Mouse (Mus musculus): Measurements from ENCODE around the gene Rbm4b. TPM values are rescaled to one million over a fixed set of nuclear protein-coding genes. Genes with fewer than 3 reads are reported as not detected.
"Not testable (repeated sequence)": the region's sequence is repeated elsewhere in the genome, so short reads cannot be mapped to it uniquely, and the experiment has no call there.

Rbm4b gene
- total RNA-seq, 2 experiments from 2014 or later, result 5.9 to 7.0 TPM

DNA sequence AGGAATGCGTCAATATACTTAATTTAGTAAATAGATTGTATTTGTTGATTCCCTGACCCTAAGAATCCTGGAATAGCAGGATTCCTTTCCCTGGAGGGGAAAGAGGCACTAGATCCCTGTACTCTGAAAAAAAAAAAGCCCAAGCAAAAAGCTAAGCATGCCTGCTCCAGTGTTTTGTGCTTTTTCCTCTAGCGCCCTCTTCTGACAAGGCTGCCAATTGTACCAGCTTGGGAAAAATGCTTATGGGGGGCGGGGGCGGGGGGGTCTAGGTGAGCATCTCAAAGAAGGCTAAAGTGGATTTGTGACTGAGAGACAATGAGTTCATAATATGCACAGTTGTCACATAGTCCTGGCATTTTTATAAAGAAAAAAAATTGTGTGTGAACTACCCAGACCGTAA lies 12.8 kb upstream of the Rbm4b start:
- DNase-seq, result peak in 1 of 2 experiments; percentile 18
- intact Hi-C loops (cut with DNase I), result loop anchor here (1.0 kb wide), 1 partner anchor 246 kb away; no protein-coding TSS in a partner anchor

DNA sequence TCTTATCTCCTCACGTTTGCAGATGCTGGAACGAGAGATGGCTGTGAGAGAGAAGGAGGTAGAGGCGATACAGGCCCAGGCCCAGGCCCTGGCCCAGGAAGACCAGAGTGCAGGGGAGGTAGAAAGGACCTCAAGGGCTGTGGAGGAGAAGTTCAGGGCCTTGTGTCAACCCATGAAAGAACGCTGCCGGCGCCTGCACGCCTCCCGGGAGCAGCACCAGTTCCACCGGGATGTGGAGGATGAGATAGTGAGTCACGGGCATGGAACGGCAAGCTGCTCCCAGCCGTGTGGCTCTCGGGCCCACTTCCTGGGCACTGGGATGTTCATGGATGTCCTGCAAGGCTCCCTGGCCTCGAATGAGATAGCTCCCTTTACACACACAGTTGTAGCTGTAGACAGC lies 12.3 kb upstream of the Rbm4b start:
- no peak for DNase-seq
- intact Hi-C loops (cut with DNase I), result no loop called here

DNA sequence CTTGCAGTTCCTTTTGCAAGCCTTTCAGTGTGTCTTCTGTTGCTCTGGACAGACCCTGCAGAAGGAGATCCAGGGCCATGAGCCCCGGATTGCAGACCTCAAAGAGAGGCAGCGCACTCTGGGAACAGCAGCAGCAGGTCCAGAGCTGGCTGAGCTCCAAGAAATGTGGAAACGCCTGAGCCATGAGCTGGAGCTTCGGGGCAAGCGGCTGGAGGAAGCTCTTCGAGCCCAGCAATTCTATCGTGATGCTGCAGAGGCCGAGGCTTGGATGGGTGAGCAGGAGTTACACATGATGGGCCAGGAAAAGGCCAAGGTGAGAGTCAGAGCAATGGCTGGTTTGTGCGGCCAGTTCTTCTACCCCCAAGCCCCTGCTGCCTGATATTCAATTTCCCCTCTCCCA lies 11.2 kb upstream of the Rbm4b start:
- intact Hi-C loops (cut with DNase I), result no loop called here
- DNase-seq, result peak; percentile 30 to 40

DNA sequence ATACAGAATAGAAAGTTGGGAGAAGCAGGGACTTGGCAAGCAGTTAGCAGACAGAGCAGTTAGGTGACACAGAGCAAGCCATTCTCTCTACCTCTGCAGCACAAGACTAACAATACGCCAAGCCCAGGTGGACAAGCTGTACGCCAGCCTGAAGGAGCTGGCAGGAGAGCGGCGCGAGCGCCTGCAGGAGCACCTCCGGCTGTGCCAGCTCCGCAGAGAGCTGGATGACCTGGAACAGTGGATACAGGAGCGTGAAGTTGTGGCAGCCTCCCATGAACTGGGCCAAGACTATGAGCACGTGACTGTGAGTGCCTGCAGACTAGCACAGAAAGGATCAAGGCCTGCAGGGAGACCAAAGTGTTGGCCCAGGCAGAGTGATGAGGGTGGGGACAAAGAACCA lies 10.6 kb upstream of the Rbm4b start:
- intact Hi-C loops (cut with DNase I), result no loop called here

DNA sequence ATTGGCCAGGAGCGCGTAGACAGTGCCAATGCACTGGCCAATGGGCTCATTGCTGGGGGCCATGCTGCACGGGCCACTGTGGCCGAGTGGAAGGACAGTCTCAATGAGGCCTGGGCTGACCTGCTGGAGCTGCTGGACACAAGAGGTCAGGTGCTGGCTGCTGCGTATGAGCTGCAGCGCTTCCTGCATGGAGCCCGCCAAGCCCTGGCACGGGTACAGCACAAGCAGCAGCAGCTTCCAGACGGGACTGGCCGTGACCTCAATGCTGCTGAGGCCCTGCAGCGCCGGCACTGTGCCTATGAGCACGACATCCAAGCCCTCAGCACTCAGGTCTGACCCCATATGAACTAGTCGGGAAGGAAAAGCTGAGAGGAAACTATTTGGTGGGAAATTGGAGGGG lies 9.7 kb upstream of the Rbm4b start:
- intact Hi-C loops (cut with DNase I), result no loop called here
- DNase-seq, result peak; percentile 29 to 53

More for the DNA sequence above, 10.6 kb upstream of the Rbm4b start:
- no peak for DNase-seq

DNA sequence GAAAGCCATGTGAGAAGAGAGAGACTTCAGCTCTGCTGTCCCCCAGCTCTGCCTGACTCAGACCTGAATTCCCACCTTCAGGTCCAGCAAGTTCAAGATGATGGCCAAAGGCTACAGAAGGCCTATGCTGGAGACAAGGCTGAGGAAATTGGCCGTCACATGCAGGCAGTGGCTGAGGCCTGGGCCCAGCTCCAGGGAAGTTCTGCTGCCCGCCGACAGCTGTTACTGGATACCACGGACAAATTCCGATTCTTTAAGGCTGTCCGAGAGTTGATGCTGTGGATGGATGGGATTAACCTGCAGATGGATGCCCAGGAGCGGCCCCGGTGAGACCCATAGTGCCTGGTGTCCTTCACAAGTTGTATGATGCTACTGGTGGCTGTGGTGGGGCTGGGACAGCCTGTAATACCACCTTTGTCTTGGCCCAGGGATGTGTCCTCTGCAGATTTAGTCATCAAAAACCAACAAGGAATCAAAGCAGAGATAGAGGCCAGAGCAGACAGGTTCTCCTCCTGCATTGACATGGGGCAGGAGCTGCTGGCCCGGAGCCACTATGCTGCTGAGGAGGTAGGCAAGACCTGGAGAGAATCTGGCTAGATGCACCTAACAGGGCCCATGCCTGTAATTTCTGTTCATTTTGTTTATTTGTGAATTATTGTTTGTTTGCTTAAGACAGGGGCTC lies 8.5 kb upstream of the Rbm4b start:
- DNase-seq, result no peak
- intact Hi-C loops (cut with DNase I), result no loop called here

DNA sequence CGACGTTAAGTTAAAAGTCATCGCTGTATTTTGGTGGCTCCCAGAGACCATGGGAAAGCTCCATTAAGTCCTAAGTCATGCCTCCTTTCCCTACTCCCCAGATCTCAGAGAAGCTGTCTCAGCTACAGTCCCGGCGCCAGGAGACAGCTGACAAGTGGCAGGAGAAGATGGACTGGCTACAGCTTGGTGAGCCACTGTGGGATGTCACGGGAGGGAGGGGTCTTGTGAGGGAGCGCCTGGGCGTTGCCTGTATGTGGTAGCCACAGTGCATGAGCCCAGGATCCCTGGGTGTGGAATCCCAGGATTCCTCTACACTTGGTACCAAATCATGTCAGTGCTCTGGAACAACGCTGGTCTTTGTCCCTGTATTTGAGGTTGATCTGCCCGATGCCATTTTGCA lies 7.8 kb upstream of the Rbm4b start:
- intact Hi-C loops (cut with DNase I), result no loop called here
- no peak for DNase-seq

DNA sequence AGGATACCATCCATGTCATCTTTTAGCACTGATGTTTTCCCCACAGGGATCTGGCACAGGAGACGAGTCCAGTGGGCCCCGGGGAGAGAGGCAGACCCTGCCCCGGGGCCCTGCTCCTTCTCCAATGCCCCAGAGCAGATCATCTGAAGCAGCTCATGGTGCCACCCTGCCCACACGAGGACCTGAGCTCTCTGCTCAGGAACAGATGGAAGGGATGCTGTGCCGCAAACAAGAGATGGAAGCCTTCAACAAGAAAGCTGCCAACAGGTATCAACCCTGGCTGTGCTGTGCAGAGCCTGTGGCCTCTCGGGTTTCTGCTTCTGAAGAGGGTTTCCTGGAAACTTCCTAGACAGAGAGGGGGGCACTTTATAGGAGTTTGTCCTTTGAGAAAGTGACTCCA lies 6.3 kb upstream of the Rbm4b start:
- no peak for DNase-seq
- intact Hi-C loops (cut with DNase I), result no loop called here

DNA sequence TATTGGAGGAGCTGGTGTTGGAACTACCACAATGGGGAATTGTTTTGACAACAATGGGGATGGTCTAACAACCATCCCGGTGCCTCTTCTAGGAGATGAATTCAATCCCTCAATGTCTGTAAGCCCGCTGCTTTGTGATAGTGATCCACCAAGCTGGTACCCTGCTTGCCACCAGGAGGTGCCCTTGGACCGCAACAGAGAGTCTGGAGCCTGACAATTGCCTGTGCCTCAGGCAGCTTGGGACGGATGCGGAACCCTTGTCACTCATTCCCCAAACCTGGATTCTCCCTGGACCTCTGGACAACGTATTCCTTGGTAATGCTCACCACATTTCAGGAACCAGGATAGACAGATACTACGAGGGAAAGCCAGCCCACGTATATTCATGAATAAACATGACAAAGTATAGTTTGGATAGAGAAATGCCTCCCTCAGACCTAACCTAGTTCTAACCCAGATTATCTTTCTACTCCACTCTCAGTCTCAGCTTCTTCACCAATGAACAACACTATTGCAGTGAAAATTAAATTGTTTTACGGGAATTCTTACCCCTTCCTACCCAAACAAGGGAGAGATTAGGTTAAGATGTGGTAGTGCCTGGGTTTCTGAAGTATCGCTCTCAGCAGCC lies 618 bp upstream of the Rbm4b start:
- peak; percentile 87 to 90 for DNase-seq
- intact Hi-C loops (cut with DNase I), result loop anchor here (1.0 to 5.0 kb wide), 6 partner anchors 37 to 245 kb away; partner anchors contain the start of genes Gm21992, Mrpl11, Rbm14 and Rbm4

DNA sequence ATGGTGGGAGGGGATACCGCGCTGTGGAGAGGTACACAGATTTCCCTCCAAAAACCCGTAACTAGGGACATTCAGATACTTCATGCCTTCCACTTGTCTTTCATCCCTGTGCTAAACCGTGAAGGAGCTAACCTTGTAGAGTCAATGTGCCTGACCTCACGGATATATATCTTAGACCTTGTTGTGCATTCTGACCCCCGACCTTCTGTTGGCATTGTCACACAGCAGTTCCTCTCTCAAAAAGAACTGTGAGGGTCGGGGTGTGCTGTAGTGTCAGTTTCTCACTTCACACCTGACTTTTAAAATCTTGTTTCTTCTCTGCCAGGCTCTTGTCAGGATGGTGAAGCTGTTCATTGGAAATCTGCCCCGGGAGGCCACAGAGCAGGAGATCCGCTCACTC lies 624 bp downstream of the Rbm4b start:
- intact Hi-C loops (cut with DNase I), result loop anchor here (2.0 to 5.0 kb wide), 3 partner anchors 35 to 152 kb away; partner anchors contain the start of genes Gm21992, Rbm14 and Rbm4
- DNase-seq, result no peak

DNA sequence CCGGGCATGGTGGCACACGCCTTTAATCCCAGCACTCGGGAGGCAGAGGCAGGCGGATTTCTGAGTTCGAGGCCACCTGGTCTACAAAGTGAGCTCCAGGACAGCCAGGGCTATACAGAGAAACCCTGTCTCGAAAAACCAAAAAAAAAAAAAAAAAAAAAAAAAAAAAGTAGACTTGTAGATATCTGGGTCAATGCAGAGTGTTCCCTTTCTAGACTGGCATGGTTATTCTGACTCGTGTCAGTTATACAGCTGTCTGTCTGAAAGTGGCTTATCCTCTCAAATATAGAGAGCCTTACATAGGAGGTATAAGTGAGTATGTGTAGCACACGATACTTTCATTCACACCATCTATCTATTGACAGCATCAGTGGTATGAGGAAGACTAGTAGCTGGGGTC lies 4.2 kb downstream of the Rbm4b start:
- intact Hi-C loops (cut with DNase I); DNase-seq: not testable (repeated sequence)

DNA sequence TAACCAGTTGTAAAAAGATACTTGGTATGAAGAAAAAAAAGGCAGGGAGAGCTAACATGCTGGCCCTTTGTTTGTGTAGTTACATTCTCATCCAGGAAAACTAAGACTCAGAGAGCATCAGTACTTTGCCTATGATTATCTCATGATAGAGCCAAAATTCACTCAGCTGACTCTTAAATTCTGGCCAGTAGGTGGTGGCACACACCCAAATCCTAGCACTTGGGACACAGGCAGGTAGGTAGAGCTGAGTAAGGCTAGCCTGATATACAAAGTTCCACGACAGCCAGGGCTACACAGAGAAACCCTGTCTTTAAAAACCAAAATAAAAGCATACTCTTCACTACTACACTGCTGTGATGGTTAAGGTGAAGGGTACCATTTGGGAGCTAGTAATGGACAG lies 6.6 kb downstream of the Rbm4b start:
- no peak for DNase-seq
- intact Hi-C loops (cut with DNase I), result no loop called here

DNA sequence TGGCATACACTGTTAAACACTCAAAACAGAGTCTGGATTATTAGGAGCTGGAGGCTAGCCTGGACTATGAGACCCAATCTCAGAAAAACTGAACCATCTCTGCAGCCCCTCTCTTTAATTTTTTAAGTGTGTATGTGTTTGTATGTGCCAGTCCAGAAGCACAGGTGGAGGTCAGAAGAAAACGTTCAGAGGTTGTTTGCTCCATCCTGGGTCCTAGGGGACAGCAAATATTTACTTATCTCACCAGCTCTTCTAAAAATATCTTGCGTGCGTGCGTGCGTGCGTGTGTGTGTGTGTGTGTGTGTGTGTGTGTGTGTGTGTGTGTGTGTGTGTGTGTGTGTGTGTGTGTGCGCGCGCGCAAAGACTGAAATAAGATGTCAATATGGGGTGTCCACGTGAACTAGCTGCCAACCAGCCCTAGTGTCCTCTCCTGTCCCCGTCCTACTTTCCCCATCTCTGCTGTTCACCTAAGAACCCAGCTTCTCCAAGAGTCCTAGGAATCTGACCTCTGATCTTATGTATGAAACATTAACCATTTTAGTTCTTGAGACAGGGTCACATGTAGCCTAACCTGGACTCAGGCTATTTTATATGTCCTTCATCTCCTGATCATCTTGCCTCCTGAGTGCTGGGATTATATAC lies 11.3 kb downstream of the Rbm4b start:
- intact Hi-C loops (cut with DNase I), result no loop called here
- no peak for DNase-seq

DNA sequence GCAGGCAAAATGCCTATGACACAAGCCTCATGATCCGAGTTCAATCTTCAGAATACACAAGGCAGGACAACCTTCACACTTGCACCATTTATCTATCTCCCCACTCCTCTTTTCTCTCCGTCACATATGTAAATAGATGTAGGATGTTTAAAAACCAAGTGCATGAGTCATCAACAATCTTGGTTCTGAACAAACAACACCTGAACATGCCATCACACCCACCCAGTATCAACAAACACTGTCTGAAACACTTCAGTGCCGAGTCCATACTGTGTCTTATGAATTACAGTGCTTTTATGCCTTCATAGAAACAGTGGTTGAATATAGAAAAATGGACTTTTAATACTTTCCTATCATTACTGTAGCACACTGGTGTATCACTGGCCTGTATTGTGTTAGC lies 16.5 kb downstream of the Rbm4b start:
- DNase-seq, result no peak
- intact Hi-C loops (cut with DNase I), result no loop called here

DNA sequence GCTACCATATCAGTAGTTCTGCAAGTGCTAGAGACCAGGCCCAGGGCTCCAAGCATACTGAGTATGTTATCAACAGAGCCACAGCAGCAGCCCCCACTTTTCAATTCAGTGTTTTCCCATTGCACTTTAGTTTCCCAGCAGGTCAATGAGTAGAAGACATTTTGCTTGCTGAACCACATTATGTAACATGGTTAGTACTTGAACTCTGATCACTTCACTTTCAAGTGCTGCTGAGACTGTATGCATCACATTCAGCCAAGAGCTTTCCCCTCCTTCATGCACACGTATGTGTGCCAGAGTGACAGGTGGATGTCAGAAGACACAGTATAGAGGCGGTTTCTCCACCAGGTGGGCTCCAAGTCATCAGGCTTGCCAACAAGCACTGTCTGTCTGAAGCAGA lies 26.6 kb downstream of the Rbm4b start:
- intact Hi-C loops (cut with DNase I), result no loop called here
- DNase-seq, result no peak

DNA sequence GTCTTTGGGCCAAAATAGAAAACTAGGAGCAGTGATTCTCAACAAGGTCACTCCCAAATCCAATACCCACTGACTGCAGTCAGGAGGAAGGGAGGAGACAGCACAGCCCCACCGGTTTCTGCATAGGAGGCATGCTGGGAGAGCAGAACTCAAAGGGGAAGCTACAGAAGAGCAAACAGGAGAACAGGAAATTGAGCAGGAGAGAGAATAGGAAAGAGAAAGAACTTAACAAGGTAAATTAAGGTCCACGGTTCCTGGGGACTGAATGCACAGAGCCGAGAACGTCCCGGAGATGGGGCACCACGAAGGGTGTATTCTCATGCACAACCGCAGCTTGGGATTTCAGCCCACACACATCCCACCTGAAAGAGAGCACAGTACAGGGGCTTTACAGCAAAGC lies 28.9 kb downstream of the Rbm4b start:
- intact Hi-C loops (cut with DNase I), result no loop called here

DNA sequence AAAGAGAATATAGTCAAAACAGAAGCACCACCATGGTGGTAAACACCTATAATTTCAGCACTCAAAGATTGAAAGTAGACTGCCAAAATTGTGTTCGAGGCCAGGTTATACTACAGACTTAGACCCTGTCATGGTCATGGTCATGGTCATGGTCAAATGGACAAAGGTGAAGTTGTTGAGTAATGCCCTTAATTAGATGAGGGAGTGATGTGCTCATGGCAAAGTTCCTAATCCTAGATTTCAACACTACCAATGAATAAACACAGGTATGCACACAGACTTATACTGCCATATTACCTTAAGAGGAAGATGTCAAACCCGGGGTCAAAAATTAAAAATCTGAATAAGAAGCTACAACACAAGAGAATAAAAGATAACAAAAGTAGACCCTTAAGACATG lies 30.0 kb downstream of the Rbm4b start:
- intact Hi-C loops (cut with DNase I), result no loop called here

More for the DNA sequence above, 28.9 kb downstream of the Rbm4b start:
- DNase-seq, result no peak

DNA sequence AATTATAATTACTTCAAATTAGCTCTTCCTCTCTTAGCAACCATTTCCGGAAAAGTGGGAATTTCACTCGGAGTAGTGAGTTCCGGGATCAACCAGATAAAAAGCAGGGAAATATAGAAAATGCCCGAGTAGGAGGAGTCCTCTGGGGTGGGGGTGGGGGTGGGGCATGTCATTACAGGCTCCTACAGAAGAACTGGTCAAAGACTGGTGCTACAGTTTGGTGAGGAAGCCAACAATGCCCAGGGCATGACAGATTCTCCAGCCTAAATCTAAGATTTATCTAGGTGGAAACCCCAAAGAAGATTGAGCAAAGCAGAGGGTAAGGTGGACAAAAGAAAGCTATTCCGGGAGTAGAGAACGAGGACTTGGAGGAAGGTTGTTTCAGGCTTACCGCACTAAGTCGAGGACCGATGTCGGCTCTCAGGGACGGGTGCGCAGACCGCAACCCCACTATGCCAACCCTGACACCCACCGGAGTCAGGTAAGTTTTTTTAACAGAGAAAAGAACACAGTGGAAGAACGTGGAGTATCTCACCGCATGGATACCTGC lies 37.1 kb downstream of the Rbm4b start:
- intact Hi-C loops (cut with DNase I), result loop anchor here (5.0 kb wide), 1 partner anchor 36 kb away; the partner anchor contains the start of gene Rbm4b
- DNase-seq, result no peak

More for the DNA sequence above, 30.0 kb downstream of the Rbm4b start:
- DNase-seq, result no peak

DNA sequence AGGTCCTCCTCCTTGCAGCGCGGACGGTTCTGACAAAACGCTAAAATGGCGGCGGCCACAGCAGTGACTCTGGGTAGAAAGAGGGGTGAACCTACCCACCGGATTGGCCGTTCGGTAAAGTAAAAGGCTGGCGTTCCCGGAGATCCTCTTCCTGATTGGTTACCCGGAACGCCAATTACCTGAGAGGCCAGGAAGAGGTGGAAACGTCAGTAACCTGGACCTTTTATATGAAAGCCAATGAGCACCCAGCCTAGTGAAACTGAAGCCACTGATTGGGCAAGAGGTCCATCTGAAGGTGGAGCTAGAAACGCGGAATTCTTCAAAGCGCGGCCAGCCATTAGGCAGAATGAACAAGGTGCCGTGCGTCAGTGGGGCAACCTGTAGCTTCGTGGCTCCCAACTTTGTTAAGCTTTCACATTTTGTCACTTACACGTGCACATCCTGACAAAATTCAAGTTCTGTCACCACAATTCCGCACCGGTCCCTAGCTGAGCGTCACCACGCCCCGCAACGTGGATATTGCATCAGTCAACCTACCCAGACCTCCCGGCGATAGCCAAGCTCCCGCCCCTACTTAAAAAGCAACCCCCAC lies 37.6 kb downstream of the Rbm4b start, which contains the start of gene Rbm4:
Rbm4 (minus strand) TSS at position 71 of the 592 bp plus-strand sequence.
- intact Hi-C loops (cut with DNase I), result loop anchor here (5.0 kb wide), 1 partner anchor 37 kb away; the partner anchor contains the start of gene Rbm4b
- peak; percentile 94 to 96 for DNase-seq

DNA sequence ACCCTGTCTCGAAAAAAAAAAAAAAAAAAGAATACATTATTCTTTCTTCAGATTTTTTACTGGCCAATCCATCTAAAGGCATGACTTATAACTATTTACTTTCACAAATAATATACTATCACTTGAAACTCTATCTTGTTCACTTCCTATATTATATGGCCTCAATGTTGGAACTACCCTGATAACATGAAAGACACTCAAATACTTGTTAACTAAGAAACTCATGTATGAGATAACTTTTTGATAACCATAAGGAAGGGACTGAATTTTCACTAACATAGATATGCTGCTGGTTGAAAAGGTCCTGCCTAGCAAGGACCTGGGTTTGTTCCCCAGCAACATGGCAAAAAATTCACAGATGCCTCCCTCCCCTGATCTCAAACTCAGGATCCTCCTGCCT lies 39.6 kb downstream of the Rbm4b start:
- intact Hi-C loops (cut with DNase I), result no loop called here
- DNase-seq, result no peak

DNA sequence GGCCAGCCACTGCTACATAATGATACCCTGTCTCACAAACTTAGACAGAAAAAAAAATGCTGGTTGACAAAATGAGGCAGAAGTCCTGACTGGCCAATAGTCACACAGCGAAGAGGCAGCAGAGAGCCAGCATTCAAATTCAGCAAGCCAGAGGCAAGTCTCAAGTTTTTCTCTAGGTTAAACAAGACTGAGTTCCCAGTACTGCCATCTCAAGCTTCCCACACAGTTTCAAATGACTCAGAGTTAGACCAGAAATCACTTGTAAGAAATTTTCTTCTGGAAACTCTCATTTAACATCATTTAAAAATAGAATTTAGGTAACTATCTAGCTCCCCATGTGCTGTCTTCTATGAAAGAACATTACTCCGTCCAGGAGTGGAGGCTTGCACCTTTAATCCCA lies 41.5 kb downstream of the Rbm4b start:
- no peak for DNase-seq
- intact Hi-C loops (cut with DNase I), result no loop called here
